Mouse (Mus musculus): ENCODE data around the gene Slc25a30. TPM values are rescaled to one million over a fixed set of nuclear protein-coding genes. Genes with fewer than 3 reads are reported as not detected.

Gene Slc25a30
- polyA plus RNA-seq, 2 experiments = 3.5 to 8.2 TPM

DNA sequence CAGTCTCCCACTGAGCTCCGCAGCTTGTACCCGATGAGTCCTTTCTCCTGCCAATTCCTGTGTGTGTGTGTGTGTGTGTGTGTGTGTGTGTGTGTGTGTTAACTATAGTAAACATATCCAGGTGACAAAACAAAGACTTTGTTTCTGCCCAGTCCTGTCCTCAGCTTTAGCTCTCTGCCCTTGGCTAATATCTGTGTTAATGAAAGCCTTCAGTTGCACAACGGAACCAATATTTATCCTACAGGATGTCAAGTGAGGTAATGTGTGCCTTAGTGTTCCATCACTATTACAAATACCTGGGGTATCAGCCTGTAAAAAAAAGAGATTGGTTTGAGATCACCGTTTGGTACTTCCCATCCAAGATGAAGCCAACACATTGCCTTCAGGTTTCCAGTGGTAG is 6.3 kb upstream of the Slc25a30 start:
- no peak overlapping the region for H3K4me3 ChIP-seq (replicated peaks; ENCODE audit: low read length)

DNA sequence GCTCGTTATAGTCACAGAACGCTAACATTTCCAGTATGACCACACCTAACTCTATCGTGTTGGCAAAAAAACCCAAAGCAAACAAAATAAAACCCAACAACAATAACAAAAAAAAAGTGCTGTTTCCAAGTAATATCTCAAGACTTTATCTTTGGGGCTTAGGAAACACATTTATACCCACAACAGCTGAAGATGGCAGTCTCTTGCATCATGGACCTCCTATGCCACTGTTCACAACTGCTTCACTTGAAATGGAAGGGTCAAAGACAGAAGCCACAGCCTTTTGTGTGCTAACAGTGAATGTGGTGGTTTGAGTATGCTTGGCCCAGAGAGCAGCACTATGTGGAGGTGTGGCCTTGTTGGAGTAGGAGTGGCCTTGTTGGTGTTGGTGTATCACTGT is 4.5 kb upstream of the Slc25a30 start:
- 82% methylated on average over 3 of the region's 3 CpGs for WGBS
- Histone ChIP-seq H3K9me3 (ENCODE audit: control insufficient read depth, low read length) (no peaks in the 10 kb centered on the region), H3K4me1 (ENCODE audit: control insufficient read depth, insufficient read depth, low read length) (no peaks in the 10 kb centered on the region), H3K9ac (ENCODE audit: low read depth, low read length, severe bottlenecking) (no peak overlapping the region), H3K27me3 (ENCODE audit: control insufficient read depth, insufficient read depth, low read length) (no peaks in the 10 kb centered on the region), H3K36me3 (ENCODE audit: control insufficient read depth, insufficient read depth, low read length) (no peaks in the 10 kb centered on the region), H3K4me3 (replicated peaks; ENCODE audit: low read length) (no peak overlapping the region), H3K27ac (replicated peaks; ENCODE audit: low read depth, low read length) (no peak overlapping the region), H3K4me2 (replicated peaks; ENCODE audit: low read depth, low read length, severe bottlenecking) (no peak overlapping the region)
- ATAC-seq (ENCODE audit: low FRiP score, low read depth) (no peak), DNase-seq (ENCODE audit: low spot score) (no peak)
- TF ChIP-seq POLR2A (IDR thresholded peaks at IDR 0.05; ENCODE audit: borderline replicate concordance, extremely low read depth, insufficient read depth, insufficient read length) = no peak

More for the DNA sequence above, 6.3 kb upstream of the Slc25a30 start:
- no peaks in the 10 kb centered on the region for H3K4me1 ChIP-seq (ENCODE audit: control insufficient read depth, insufficient read depth, low read length)
- no peaks in the 10 kb centered on the region for H3K9me3 ChIP-seq (ENCODE audit: control insufficient read depth, low read length)
- DNase-seq (ENCODE audit: low spot score) (no peak), ATAC-seq (ENCODE audit: low FRiP score, low read depth) (no peak)
- TF ChIP-seq POLR2A (IDR thresholded peaks at IDR 0.05; ENCODE audit: borderline replicate concordance, extremely low read depth, insufficient read depth, insufficient read length) = no peak
- 89% methylated on average over 4 of the region's 4 CpGs for WGBS
- H3K27ac ChIP-seq (replicated peaks; ENCODE audit: low read depth, low read length) = no peak overlapping the region
- no peaks in the 10 kb centered on the region for H3K36me3 ChIP-seq (ENCODE audit: control insufficient read depth, insufficient read depth, low read length)
- no peak overlapping the region for H3K9ac ChIP-seq (ENCODE audit: low read depth, low read length, severe bottlenecking)
- H3K27me3 ChIP-seq (ENCODE audit: control insufficient read depth, insufficient read depth, low read length) = no peaks in the 10 kb centered on the region
- no peak overlapping the region for H3K4me2 ChIP-seq (replicated peaks; ENCODE audit: low read depth, low read length, severe bottlenecking)

DNA sequence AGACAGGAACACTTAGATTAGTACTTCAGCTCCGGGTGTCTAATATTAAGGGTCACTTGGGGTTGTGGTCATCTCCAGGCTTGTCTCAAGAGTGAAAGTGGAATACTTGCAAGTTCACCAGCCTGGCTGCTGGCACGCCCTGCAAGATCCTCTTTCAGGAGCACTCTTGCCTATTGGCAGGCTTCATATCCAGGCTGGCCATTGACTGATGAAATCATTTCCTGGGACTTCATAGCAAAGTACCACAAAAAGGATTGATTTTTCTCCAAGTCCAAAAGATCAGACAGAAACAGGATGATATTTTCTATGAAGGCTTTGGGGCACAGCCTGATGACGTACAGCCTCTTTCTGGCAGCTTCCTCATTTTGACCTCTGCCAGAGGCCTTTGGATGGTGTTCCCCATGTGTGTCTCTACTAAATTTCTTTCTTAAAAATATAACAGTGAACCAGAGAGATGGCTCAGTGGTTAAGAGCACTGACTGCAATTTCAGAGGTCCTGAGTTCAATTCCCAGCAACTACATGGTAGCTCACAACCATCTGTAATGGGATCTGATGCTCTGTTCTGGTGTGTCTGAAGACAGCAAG is 3.7 kb upstream of the Slc25a30 start:
- no peak overlapping the region for H3K4me2 ChIP-seq (replicated peaks; ENCODE audit: low read depth, low read length, severe bottlenecking)
- H3K9ac ChIP-seq (ENCODE audit: low read depth, low read length, severe bottlenecking) = no peak overlapping the region
- no peaks in the 10 kb centered on the region for H3K36me3 ChIP-seq (ENCODE audit: control insufficient read depth, insufficient read depth, low read length)
- H3K4me1 ChIP-seq (ENCODE audit: control insufficient read depth, insufficient read depth, low read length) = 0 out of 2 replicates have a peak, but pooled peaks cover 3% of the 10 kb centered on the region
- no peaks in the 10 kb centered on the region for H3K9me3 ChIP-seq (ENCODE audit: control insufficient read depth, low read length)
- no peaks in the 10 kb centered on the region for H3K27me3 ChIP-seq (ENCODE audit: control insufficient read depth, insufficient read depth, low read length)
- ATAC-seq (ENCODE audit: low FRiP score, low read depth) = no peak
- no peak for DNase-seq (ENCODE audit: low spot score)
- TF ChIP-seq POLR2A (IDR thresholded peaks at IDR 0.05; ENCODE audit: borderline replicate concordance, extremely low read depth, insufficient read depth, insufficient read length) = no peak
- H3K4me3 ChIP-seq (replicated peaks; ENCODE audit: low read length) = no peak overlapping the region
- H3K27ac ChIP-seq (replicated peaks; ENCODE audit: low read depth, low read length) = no peak overlapping the region
- WGBS = 87% methylated on average over 3 of the region's 3 CpGs

DNA sequence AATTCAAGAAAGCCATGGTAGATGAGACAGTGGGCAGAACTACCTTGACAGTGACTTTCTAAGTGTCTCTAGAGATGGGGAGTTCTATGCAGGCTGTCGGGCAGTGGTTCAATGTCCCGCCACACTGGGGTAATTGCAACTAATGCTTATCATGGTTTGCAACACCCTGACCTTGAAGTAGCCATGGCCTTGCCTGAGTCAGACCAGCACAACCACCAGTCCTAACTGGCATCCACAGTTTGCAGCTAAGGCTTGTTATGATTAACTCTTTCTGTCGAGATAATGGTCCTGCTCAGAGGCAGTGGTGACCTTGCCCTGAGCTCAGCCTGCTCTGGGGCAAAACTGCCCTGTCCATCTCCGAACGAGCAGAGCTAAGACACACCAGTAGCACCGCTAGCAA is 2.5 kb upstream of the Slc25a30 start:
- Histone ChIP-seq H3K4me1 (ENCODE audit: control insufficient read depth, insufficient read depth, low read length) (0 out of 2 replicates have a peak, but pooled peaks cover 3% of the 10 kb centered on the region), H3K4me2 (replicated peaks; ENCODE audit: low read depth, low read length, severe bottlenecking) (no peak overlapping the region), H3K4me3 (replicated peaks; ENCODE audit: low read length) (no peak overlapping the region), H3K36me3 (ENCODE audit: control insufficient read depth, insufficient read depth, low read length) (no peaks in the 10 kb centered on the region), H3K9ac (ENCODE audit: low read depth, low read length, severe bottlenecking) (no peak overlapping the region), H3K27ac (replicated peaks; ENCODE audit: low read depth, low read length) (no peak overlapping the region), H3K9me3 (ENCODE audit: control insufficient read depth, low read length) (no peaks in the 10 kb centered on the region), H3K27me3 (ENCODE audit: control insufficient read depth, insufficient read depth, low read length) (no peaks in the 10 kb centered on the region)
- ATAC-seq (ENCODE audit: low FRiP score, low read depth) (no peak), DNase-seq (ENCODE audit: low spot score) (no peak)
- TF ChIP-seq POLR2A (IDR thresholded peaks at IDR 0.05; ENCODE audit: borderline replicate concordance, extremely low read depth, insufficient read depth, insufficient read length) = no peak
- 78% methylated on average over 6 of the region's 6 CpGs for WGBS

DNA sequence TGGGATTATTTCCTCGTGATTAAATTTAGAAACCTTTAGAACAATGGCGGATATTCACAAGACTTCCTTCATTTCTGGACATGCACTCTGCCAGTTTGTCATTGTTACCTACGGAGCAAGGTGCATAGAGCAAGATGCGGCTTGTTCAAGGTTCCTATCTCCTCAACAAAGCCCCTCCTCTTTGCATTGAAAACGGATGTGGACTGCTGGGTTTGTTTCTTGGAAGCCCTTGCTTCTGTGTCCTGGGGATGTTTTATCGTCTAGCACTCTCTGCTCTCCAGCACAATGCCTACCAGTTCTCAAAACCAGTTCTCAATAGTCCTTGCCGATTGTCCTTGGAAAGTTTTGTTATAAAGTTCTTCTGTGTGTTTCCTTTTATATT is 948 bp upstream of the Slc25a30 start:
- no peaks in the 10 kb centered on the region for H3K27me3 ChIP-seq (ENCODE audit: control insufficient read depth, insufficient read depth, low read length)
- H3K4me1 ChIP-seq (ENCODE audit: control insufficient read depth, insufficient read depth, low read length) = 0 out of 2 replicates have a peak, but pooled peaks cover 3% of the 10 kb centered on the region
- H3K36me3 ChIP-seq (ENCODE audit: control insufficient read depth, insufficient read depth, low read length) = no peaks in the 10 kb centered on the region
- no peak overlapping the region for H3K27ac ChIP-seq (replicated peaks; ENCODE audit: low read depth, low read length)
- TF ChIP-seq POLR2A (IDR thresholded peaks at IDR 0.05; ENCODE audit: borderline replicate concordance, extremely low read depth, insufficient read depth, insufficient read length) = no peak
- no peak for ATAC-seq (ENCODE audit: low FRiP score, low read depth)
- H3K4me3 ChIP-seq (replicated peaks; ENCODE audit: low read length) = no peak overlapping the region
- WGBS = 33% methylated on average over 7 of the region's 7 CpGs
- H3K9ac ChIP-seq (ENCODE audit: low read depth, low read length, severe bottlenecking) = no peak overlapping the region
- DNase-seq (ENCODE audit: low spot score) = no peak
- H3K9me3 ChIP-seq (ENCODE audit: control insufficient read depth, low read length) = no peaks in the 10 kb centered on the region
- H3K4me2 ChIP-seq (replicated peaks; ENCODE audit: low read depth, low read length, severe bottlenecking) = no peak overlapping the region

Data from limb, embryonic 14.5 days (tissue).